Mouse (Mus musculus) fat pad, adult 2 months (tissue): ENCODE measurements around the gene Pdlim1.
"Not testable (repeated sequence)": the region's sequence is repeated elsewhere in the genome, so short reads cannot be mapped to it uniquely, and the experiment has no call there.

ENCODE experiments used
- DNase-seq: peaks from one replicate; pipeline ENCODE4 v3.0.0-alpha.2; 2011; ENCODE audit warnings: low read depth, low spot score; ENCODE audit errors: extremely low read depth

Pdlim1 gene

GRCm38 (mm10) chr19:40246646-40247267, 24.9 kb downstream of the Pdlim1 start:
- DNase-seq: no peak

GRCm38 (mm10) chr19:40240838-40241689, 30.6 kb downstream of the Pdlim1 start:
- DNase-seq: no peak

- no peak for DNase-seq
Observed at GRCm38 (mm10) chr19:40240360-40240759, 31.3 kb downstream of the Pdlim1 start.

GRCm38 (mm10) chr19:40238175-40238850, 33.3 kb downstream of the Pdlim1 start:
- no peak for DNase-seq

GRCm38 (mm10) chr19:40232560-40232959, 39.1 kb downstream of the Pdlim1 start:
- no peak for DNase-seq

- peak; percentile 49 for DNase-seq
Observed at GRCm38 (mm10) chr19:40231825-40232541, 39.7 kb downstream of the Pdlim1 start.

- DNase-seq: peak; percentile 76
Observed at GRCm38 (mm10) chr19:40231074-40231738, 40.4 kb downstream of the Pdlim1 start.

GRCm38 (mm10) chr19:40226516-40227151, 45.0 kb downstream of the Pdlim1 start:
- no peak for DNase-seq

GRCm38 (mm10) chr19:40225761-40226110, 45.9 kb downstream of the Pdlim1 start:
- DNase-seq: no peak

GRCm38 (mm10) chr19:40225102-40225760, 46.4 kb downstream of the Pdlim1 start:
- no peak for DNase-seq

- DNase-seq: not testable (repeated sequence)
Observed at GRCm38 (mm10) chr19:40222307-40222706, 49.3 kb downstream of the Pdlim1 start.

GRCm38 (mm10) chr19:40220878-40221277, 50.8 kb downstream of the Pdlim1 start:
- DNase-seq: no peak

- not testable (repeated sequence) for DNase-seq
Observed at GRCm38 (mm10) chr19:40202947-40203346, 68.7 kb downstream of the Pdlim1 start.

- no peak for DNase-seq
Observed at GRCm38 (mm10) chr19:40190596-40190995, 81.0 kb downstream of the Pdlim1 start.

- no peak for DNase-seq
Observed at GRCm38 (mm10) chr19:40187160-40187559, 84.5 kb downstream of the Pdlim1 start, which contains the start of gene Cyp2c70. Gene Cyp2c70, minus strand, starts transcription at chr19:40187333.

- DNase-seq: no peak
Observed at GRCm38 (mm10) chr19:40183600-40183999, 88.0 kb downstream of the Pdlim1 start.

GRCm38 (mm10) chr19:40178311-40178710, 93.3 kb downstream of the Pdlim1 start:
- DNase-seq: no peak
